Mouse (Mus musculus) liver, embryonic 14.5 days (tissue): Measurements from ENCODE around the gene Mapk14. TPM values are rescaled to one million over a fixed set of nuclear protein-coding genes. Genes with fewer than 3 reads are reported as not detected.
A peak's percentile ranks its signal among the peaks of the same experiment; 100 is the strongest.

Source experiments
- ATAC-seq: fragments of 200-750 bp; cut with Nextera tagmentation; 2 replicates; pipeline ENCODE4 v1.8.0; 2017; ENCODE audit warnings: moderate number of reproducible peaks, mild to moderate bottlenecking, moderate library complexity; ENCODE audit not compliant: insufficient read depth
- DNase-seq, 3 experiments: peaks; one replicate each; pipeline ENCODE4 v3.0.0-alpha.2; 2012 to 2013; ENCODE audit warnings: low read depth in 3 of 3, low spot score in 3 of 3
- H3K27ac ChIP-seq: fragments of 300-500 bp; sonication (generic); 2 replicates; pipeline ENCODE4 v1.5.1; 2014; ENCODE audit warnings: moderate library complexity, mild to moderate bottlenecking, control low read depth, inconsistent platforms
- H3K27me3 ChIP-seq: fragments of 300-500 bp; sonication (generic); 2 replicates; pipeline ENCODE4 v1.6.1; 2014; ENCODE audit warnings: mild to moderate bottlenecking, low read length, moderate library complexity; ENCODE audit not compliant: control insufficient read depth, insufficient read depth
- H3K36me3 ChIP-seq: fragments of 300-500 bp; sonication (generic); replicated peaks from 2 replicates; pipeline ENCODE4 v1.6.1; 2014; ENCODE audit warnings: low read depth; ENCODE audit not compliant: control insufficient read depth, insufficient read depth
- H3K4me1 ChIP-seq, 2 experiments: fragments of 200-500 bp in 1 of 2; fragments of 300-500 bp in 1 of 2; sonication (generic) in 1 of 2; replicated peaks; 2 replicates each; pipeline ENCODE4 v1.6.1; 2012 to 2014; ENCODE audit warnings: antibody characterized with exemption in 1 of 2, inconsistent platforms in 1 of 2, low read length in 1 of 2; ENCODE audit not compliant: control insufficient read depth in 2 of 2, insufficient read depth in 2 of 2
- H3K4me2 ChIP-seq: fragments of 300-500 bp; sonication (generic); 2 replicates; pipeline ENCODE4 v1.6.1; 2014; ENCODE audit warnings: low read depth, mild to moderate bottlenecking, control low read depth, moderate library complexity
- H3K4me3 ChIP-seq, 2 experiments: fragments of 200-500 bp in 1 of 2; fragments of 300-500 bp in 1 of 2; sonication (generic) in 1 of 2; 2 replicates each; pipeline ENCODE4 v1.5.1; 2012 to 2014; ENCODE audit warnings: low read depth in 2 of 2, low read length in 2 of 2, mild to moderate bottlenecking in 2 of 2, control low read depth in 1 of 2, inconsistent platforms in 1 of 2, moderate library complexity in 1 of 2; ENCODE audit not compliant: insufficient read depth in 1 of 2
- H3K9ac ChIP-seq: fragments of 300-500 bp; sonication (generic); replicated peaks from 2 replicates; pipeline ENCODE4 v1.6.1; 2014; ENCODE audit warnings: mild to moderate bottlenecking, control low read depth, moderate library complexity
- H3K9me3 ChIP-seq: fragments of 300-500 bp; sonication (generic); 2 replicates; pipeline ENCODE4 v1.6.1; 2016; ENCODE audit warnings: low read length, mixed read lengths; ENCODE audit not compliant: control insufficient read depth
- CTCF ChIP-seq: IDR thresholded peaks from 2 replicates; pipeline ENCODE4 v1.5.1; 2016; ENCODE audit warnings: antibody characterized with exemption, low read depth, control low read depth
- EP300 ChIP-seq: IDR thresholded peaks from 2 replicates; pipeline ENCODE4 v1.6.1; 2016; ENCODE audit warnings: antibody characterized with exemption, low read depth
- WGBS: fragments of 180-500 bp; shearing (Covaris S2); extraction: QIAGEN DNeasy Blood & Tissue Kit; methylation state at CpG from one replicate; pipeline ENCODE4 v1.1.7; 2014; ENCODE audit not compliant: insufficient replicate concordance; 5-methylcytosine and 5-hydroxymethylcytosine counted together
- polyA plus RNA-seq, 2 experiments: library from polyadenylated mRNA; depleted of rRNA in 1 of 2; stranded (reverse) in 1 of 2; unstranded in 1 of 2; fragments of >200 nt; fragmentation: Nextera tagmentation in 1 of 2; extraction: Ambion mirVana in 1 of 2; gene quantifications; 2 replicates each; pipeline versions ENCODE4 v1.2.1 to v1.2.3; 2012 to 2014

The Mapk14 gene
- polyA plus RNA-seq, 2 experiments: 33.2 to 37.8 TPM

GRCm38 (mm10) chr17:28684631-28685030 lies 6.5 kb upstream of the Mapk14 start:
- no peaks in the 10 kb centered on the region for H3K36me3 ChIP-seq
- no peak overlapping the region for H3K4me2 ChIP-seq
- H3K9me3 ChIP-seq: no peaks in the 10 kb centered on the region
- TF ChIP-seq CTCF (no peak), EP300 (no peak)
- no peak overlapping the region for H3K4me3 ChIP-seq
- ATAC-seq (no peak), DNase-seq (no peak)
- WGBS: 84% methylated on average over 19 of the region's 19 CpGs
- peaks cover 0 to 7% of the 10 kb centered on the region in 2 experiments; a peak in 3 of 4 replicates for H3K4me1 ChIP-seq
- no peak overlapping the region for H3K9ac ChIP-seq
- no peaks in the 10 kb centered on the region for H3K27me3 ChIP-seq
- no peak overlapping the region for H3K27ac ChIP-seq

GRCm38 (mm10) chr17:28687354-28687753 lies 3.8 kb upstream of the Mapk14 start:
- WGBS: 7% methylated on average over 3 of the region's 4 CpGs
- no peak overlapping the region for H3K27ac ChIP-seq
- H3K36me3 ChIP-seq: no peaks in the 10 kb centered on the region
- no peak for ATAC-seq
- H3K4me3 ChIP-seq: no peak overlapping the region
- no peak overlapping the region for H3K9ac ChIP-seq
- H3K4me2 ChIP-seq: no peak overlapping the region
- peaks cover 7 to 12% of the 10 kb centered on the region in 2 experiments for H3K4me1 ChIP-seq
- no peaks in the 10 kb centered on the region for H3K9me3 ChIP-seq
- DNase-seq: no peak
- H3K27me3 ChIP-seq: no peaks in the 10 kb centered on the region
- no peak for TF ChIP-seq EP300
- no peak for TF ChIP-seq CTCF

- peak within 1 kb of the TSS; percentile 76 for H3K4me2 ChIP-seq
- H3K27ac ChIP-seq: peak within 1 kb of the TSS; percentile 86
- no peaks in the 10 kb centered on the region for H3K27me3 ChIP-seq
- TF ChIP-seq CTCF: no peak
- no peak for TF ChIP-seq EP300
- H3K9me3 ChIP-seq: no peaks in the 10 kb centered on the region
- H3K4me3 ChIP-seq: peak within 1 kb of the TSS; percentile 81 to 100
- peaks cover 16 to 20% of the 10 kb centered on the region in 2 experiments for H3K4me1 ChIP-seq
- ATAC-seq (no peak), DNase-seq (no peak)
- H3K36me3 ChIP-seq: 0 out of 2 replicates have a peak, but pooled peaks cover 6% of the 10 kb centered on the region
- 8% methylated on average over 40 of the region's 40 CpGs for WGBS
- H3K9ac ChIP-seq: peak within 1 kb of the TSS; percentile 79
Observed at GRCm38 (mm10) chr17:28689586-28690283, 1.4 kb upstream of the Mapk14 start, which contains the start of gene Slc26a8. Slc26a8 (minus strand) TSS chr17:28690233.

- under 1% methylated on average over 53 of the region's 53 CpGs for WGBS
- Histone ChIP-seq H3K9ac (peak overlapping the region; percentile 98), H3K4me1 (peaks cover 31 to 32% of the 10 kb centered on the region in 2 experiments), H3K4me2 (peak overlapping the region; percentile 76), H3K36me3 (0 out of 2 replicates have a peak, but pooled peaks cover 6% of the 10 kb centered on the region), H3K4me3 (peak overlapping the region; percentile 85 to 100), H3K27ac (peak overlapping the region; percentile 90), H3K27me3 (no peaks in the 10 kb centered on the region), H3K9me3 (no peaks in the 10 kb centered on the region)
- ATAC-seq: peak; percentile 36
- TF ChIP-seq CTCF: no peak
- TF ChIP-seq EP300: no peak
- DNase-seq: no peak
Observed at GRCm38 (mm10) chr17:28691687-28692340, 685 bp downstream of the Mapk14 start.

- Histone ChIP-seq H3K4me1 (peaks cover 34 to 38% of the 10 kb centered on the region in 2 experiments), H3K4me2 (peak overlapping the region; percentile 76), H3K27ac (peak overlapping the region; percentile 90), H3K36me3 (0 out of 2 replicates have a peak, but pooled peaks cover 6% of the 10 kb centered on the region), H3K9me3 (no peaks in the 10 kb centered on the region), H3K9ac (peak overlapping the region; percentile 98), H3K4me3 (peak overlapping the region; percentile 85 to 100), H3K27me3 (no peaks in the 10 kb centered on the region)
- under 1% methylated on average over 18 of the region's 18 CpGs for WGBS
- no peak for TF ChIP-seq CTCF
- peak; percentile 9; the same call in 1 of the 2 replicates for TF ChIP-seq EP300
- ATAC-seq (no peak), DNase-seq (peak; percentile 56 to 65 (median 62))
Observed at GRCm38 (mm10) chr17:28692341-28692710, 1.2 kb downstream of the Mapk14 start.
